Mouse (Mus musculus) kidney, embryonic 15.5 days (tissue): ENCODE results near the gene Slc37a4. TPM values are rescaled to one million over a fixed set of nuclear protein-coding genes. Genes with fewer than 3 reads are reported as not detected.
"Not testable (repeated sequence)": the region's sequence is repeated elsewhere in the genome, so short reads cannot be mapped to it uniquely, and the experiment has no call there.

Source experiments
- ATAC-seq: fragments of 200-750 bp; cut with Nextera tagmentation; replicated peaks from 2 replicates; pipeline ENCODE4 v1.8.0; 2017; ENCODE audit warnings: moderate TSS enrichment; ENCODE audit not compliant: low FRiP score
- H3K27ac ChIP-seq: fragments of 300-500 bp; sonication (generic); 2 replicates; pipeline ENCODE4 v1.5.1; 2015; ENCODE audit warnings: mild to moderate bottlenecking, inconsistent platforms
- H3K27me3 ChIP-seq: fragments of 300-500 bp; sonication (generic); 2 replicates; pipeline ENCODE4 v1.6.1; 2015; ENCODE audit warnings: inconsistent platforms
- H3K36me3 ChIP-seq: fragments of 300-500 bp; sonication (generic); 2 replicates; pipeline ENCODE4 v1.6.1; 2015; ENCODE audit warnings: inconsistent platforms
- H3K4me1 ChIP-seq: fragments of 300-500 bp; sonication (generic); 2 replicates; pipeline ENCODE4 v1.6.1; 2015; ENCODE audit warnings: inconsistent platforms
- H3K4me2 ChIP-seq: fragments of 300-500 bp; sonication (generic); 2 replicates; pipeline ENCODE4 v1.6.1; 2015; ENCODE audit warnings: moderate library complexity, mild to moderate bottlenecking, inconsistent platforms
- H3K4me3 ChIP-seq: fragments of 300-500 bp; sonication (generic); replicated peaks from 2 replicates; pipeline ENCODE4 v1.5.1; 2015; ENCODE audit warnings: mild to moderate bottlenecking, inconsistent platforms
- H3K9ac ChIP-seq: fragments of 300-500 bp; sonication (generic); 2 replicates; pipeline ENCODE4 v1.6.1; 2015; ENCODE audit warnings: mild to moderate bottlenecking, inconsistent platforms
- H3K9me3 ChIP-seq: fragments of 300-500 bp; sonication (generic); replicated peaks from 2 replicates; pipeline ENCODE4 v1.6.1; 2016; ENCODE audit warnings: inconsistent platforms
- WGBS: fragments of 180-500 bp; shearing (Covaris S2); methylation state at CpG from one replicate; pipeline ENCODE4 v1.1.7; 2015; ENCODE audit warnings: mixed read lengths; 5-methylcytosine and 5-hydroxymethylcytosine counted together
- polyA plus RNA-seq: library from polyadenylated mRNA; unstranded; fragments of >200 nt; fragmentation: Nextera tagmentation; extraction: Ambion mirVana; gene quantifications from 2 replicates; pipeline ENCODE4 v1.2.1, GENCODE M21; 2015

Slc37a4 gene
- polyA plus RNA-seq, 1 experiment from 2014 or later: 47.5 TPM

DNA sequence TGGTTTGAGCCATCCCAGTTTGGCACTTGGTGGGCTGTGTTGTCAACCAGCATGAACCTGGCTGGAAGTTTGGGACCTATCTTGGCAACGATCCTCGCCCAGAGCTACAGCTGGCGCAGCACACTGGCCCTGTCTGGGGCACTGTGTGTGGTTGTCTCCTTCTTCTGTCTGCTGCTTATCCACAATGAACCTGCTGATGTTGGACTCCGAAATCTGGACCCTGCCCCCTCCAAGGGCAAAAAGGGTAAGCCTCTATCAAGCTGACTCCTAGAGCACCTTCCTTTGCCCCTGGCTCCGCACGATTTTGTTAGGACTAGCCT lies 3.1 kb downstream of the Slc37a4 start:
- 87% methylated on average over 6 of the region's 6 CpGs for WGBS

GRCm38 (mm10) chr9:44401081-44401480 lies 4.4 kb downstream of the Slc37a4 start:
- Histone ChIP-seq H3K36me3 (peaks cover 66% of the 10 kb centered on the region), H3K4me3 (no peak overlapping the region), H3K4me2 (no peak overlapping the region), H3K27ac (no peak overlapping the region), H3K9me3 (no peaks in the 10 kb centered on the region), H3K27me3 (no peaks in the 10 kb centered on the region), H3K9ac (no peak overlapping the region), H3K4me1 (peaks cover 33% of the 10 kb centered on the region)
- no peak for ATAC-seq
- WGBS: 61% methylated on average over 4 of the region's 4 CpGs

More for the DNA sequence above, 3.1 kb downstream of the Slc37a4 start:
- no peak overlapping the region for H3K9ac ChIP-seq
- no peak overlapping the region for H3K27ac ChIP-seq
- no peaks in the 10 kb centered on the region for H3K9me3 ChIP-seq
- H3K27me3 ChIP-seq: no peaks in the 10 kb centered on the region
- H3K4me3 ChIP-seq: no peak overlapping the region
- H3K4me1 ChIP-seq: peaks cover 34% of the 10 kb centered on the region
- H3K36me3 ChIP-seq: peaks cover 57% of the 10 kb centered on the region
- no peak for ATAC-seq
- peak overlapping the region; percentile 94 for H3K4me2 ChIP-seq

- 58% methylated on average over 3 of the region's 3 CpGs for WGBS
- H3K9ac ChIP-seq: no peak overlapping the region
- peaks cover 70% of the 10 kb centered on the region for H3K36me3 ChIP-seq
- H3K4me1 ChIP-seq: peaks cover 15% of the 10 kb centered on the region
- no peak overlapping the region for H3K27ac ChIP-seq
- no peak overlapping the region for H3K4me2 ChIP-seq
- H3K4me3 ChIP-seq: no peak overlapping the region
- no peak for ATAC-seq
- H3K27me3 ChIP-seq: no peaks in the 10 kb centered on the region
- no peaks in the 10 kb centered on the region for H3K9me3 ChIP-seq
Observed at GRCm38 (mm10) chr9:44405011-44405410, 8.4 kb downstream of the Slc37a4 start.

DNA sequence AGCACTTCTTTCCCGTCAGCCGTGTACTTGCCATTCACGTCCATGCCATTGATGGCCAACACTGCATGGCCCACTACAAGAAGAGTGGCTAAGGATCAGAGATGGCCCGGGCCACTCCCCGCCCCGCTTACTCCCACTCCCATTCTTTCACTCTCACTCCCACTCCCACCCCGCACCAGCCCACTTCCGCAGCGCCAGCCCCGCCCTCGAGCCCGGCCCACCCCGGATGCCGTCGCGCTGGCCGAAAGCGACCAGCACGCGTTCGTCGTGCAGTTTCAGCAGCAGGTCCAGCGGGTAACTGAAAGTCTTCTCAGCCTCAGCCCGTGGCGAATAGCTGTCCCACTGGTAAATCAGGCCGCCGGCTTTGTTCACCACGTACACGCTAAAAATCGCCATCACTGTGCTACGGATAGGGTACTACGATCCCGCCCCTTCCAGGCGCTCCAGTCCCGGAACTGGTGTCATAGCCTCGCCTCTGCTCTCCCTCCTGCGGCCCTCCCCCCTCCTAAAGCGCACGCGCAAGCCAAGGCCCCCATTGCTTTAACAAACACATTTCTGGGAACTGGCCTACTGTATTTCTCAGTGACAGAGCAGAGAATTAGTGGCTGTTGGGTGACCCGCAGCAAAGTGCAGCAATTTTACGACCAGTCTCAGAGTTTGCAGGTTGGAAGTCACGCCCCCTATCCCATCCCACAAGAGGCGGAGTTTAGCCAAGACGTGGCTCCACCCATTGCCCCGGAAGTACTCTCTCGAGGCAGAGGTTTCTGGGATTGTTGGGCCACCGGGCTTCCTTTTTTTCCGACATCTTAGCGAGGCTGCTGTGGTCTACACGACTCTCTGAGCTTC lies 10.5 kb downstream of the Slc37a4 start, which contains the start of the genes Rps25 and Trappc4:
TSS of gene Rps25 (plus strand) at position 234 of the 846 bp plus-strand sequence.
TSS of gene Trappc4 (minus strand) at position 695 of the 846 bp plus-strand sequence.
- WGBS: 1% methylated on average over 51 of the region's 51 CpGs
- H3K36me3 ChIP-seq: peaks cover 70% of the 10 kb centered on the region
- H3K4me2 ChIP-seq: peak within 1 kb of the TSS; percentile 63
- no peaks in the 10 kb centered on the region for H3K27me3 ChIP-seq
- peaks cover 15% of the 10 kb centered on the region for H3K4me1 ChIP-seq
- peak within 1 kb of the TSS; percentile 91 for H3K9ac ChIP-seq
- no peaks in the 10 kb centered on the region for H3K9me3 ChIP-seq
- peak within 1 kb of the TSS; percentile 86 for H3K4me3 ChIP-seq
- H3K27ac ChIP-seq: peak within 1 kb of the TSS; percentile 99
- ATAC-seq: peak; percentile 97

- H3K4me3 ChIP-seq: peak overlapping the region; percentile 86
- H3K4me2 ChIP-seq: peak overlapping the region; percentile 63
- H3K27ac ChIP-seq: peak overlapping the region; percentile 99
- 0% methylated on average over 24 of the region's 24 CpGs for WGBS
- no peaks in the 10 kb centered on the region for H3K9me3 ChIP-seq
- no peak; the same call in 1 of the 2 replicates for ATAC-seq
- H3K27me3 ChIP-seq: no peaks in the 10 kb centered on the region
- H3K4me1 ChIP-seq: peaks cover 15% of the 10 kb centered on the region
- H3K36me3 ChIP-seq: peaks cover 70% of the 10 kb centered on the region
- H3K9ac ChIP-seq: peak overlapping the region; percentile 91
Observed at GRCm38 (mm10) chr9:44407752-44408097, 11.1 kb downstream of the Slc37a4 start.

GRCm38 (mm10) chr9:44408693-44409092 lies 12.0 kb downstream of the Slc37a4 start:
- not testable (repeated sequence) for H3K27me3 ChIP-seq, ATAC-seq, H3K9me3 ChIP-seq, H3K27ac ChIP-seq
- Histone ChIP-seq H3K9ac (peak overlapping the region; percentile 91), H3K4me3 (peak overlapping the region; percentile 86), H3K36me3 (peaks cover 68% of the 10 kb centered on the region), H3K4me1 (peaks cover 15% of the 10 kb centered on the region), H3K4me2 (peak overlapping the region; percentile 63)
- 78% methylated on average over 9 of the region's 9 CpGs for WGBS

DNA sequence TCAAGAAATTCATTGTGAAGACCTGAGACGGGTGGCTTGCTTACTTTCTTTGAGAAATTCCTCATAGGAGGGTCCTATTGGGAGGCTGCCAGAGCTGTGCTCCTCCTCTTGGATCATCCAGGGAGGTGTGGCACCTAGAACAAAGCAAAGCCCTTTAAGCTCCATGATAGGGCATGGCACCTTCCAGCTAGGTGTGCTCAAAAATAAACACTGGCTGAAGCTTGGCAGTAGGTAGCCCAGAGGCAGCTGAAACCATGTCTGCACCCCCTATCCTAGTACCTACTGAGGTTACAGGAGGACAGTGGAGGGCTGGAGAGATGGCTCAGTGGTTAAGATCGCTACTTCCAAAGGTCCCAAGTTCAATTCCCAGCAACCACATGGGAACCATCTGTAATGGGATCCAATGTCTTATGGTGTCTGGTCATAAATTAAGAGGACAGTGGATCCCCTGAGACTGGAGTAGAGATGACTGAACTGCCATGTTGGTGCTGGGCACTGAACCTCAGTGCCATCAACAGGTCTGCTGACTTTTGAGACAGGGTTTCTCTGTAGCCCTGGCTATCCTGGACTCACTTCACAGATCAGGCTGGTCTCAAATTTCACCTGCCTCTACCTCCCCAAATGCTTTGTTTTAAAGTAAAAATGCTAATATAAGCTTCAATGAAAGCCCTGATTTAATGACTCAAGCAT lies 14.1 kb downstream of the Slc37a4 start:
- Histone ChIP-seq H3K9ac (no peak overlapping the region), H3K27me3 (no peaks in the 10 kb centered on the region), H3K36me3 (peaks cover 64% of the 10 kb centered on the region), H3K4me3 (no peak overlapping the region), H3K4me2 (no peak overlapping the region), H3K9me3 (no peaks in the 10 kb centered on the region), H3K27ac (no peak overlapping the region), H3K4me1 (peaks cover 16% of the 10 kb centered on the region)
- WGBS: 80% methylated on average over 2 of the region's 2 CpGs
- no peak for ATAC-seq

GRCm38 (mm10) chr9:44411601-44412130 lies 15.0 kb downstream of the Slc37a4 start:
- ATAC-seq: no peak
- no peak overlapping the region for H3K27ac ChIP-seq
- H3K4me1 ChIP-seq: peaks cover 12% of the 10 kb centered on the region
- H3K9me3 ChIP-seq: no peaks in the 10 kb centered on the region
- no peak overlapping the region for H3K4me2 ChIP-seq
- peaks cover 71% of the 10 kb centered on the region for H3K36me3 ChIP-seq
- WGBS: 91% methylated on average over 1 of the region's 1 CpGs
- no peak overlapping the region for H3K4me3 ChIP-seq
- H3K9ac ChIP-seq: no peak overlapping the region
- H3K27me3 ChIP-seq: no peaks in the 10 kb centered on the region

GRCm38 (mm10) chr9:44412306-44412705 lies 15.7 kb downstream of the Slc37a4 start:
- no peak for ATAC-seq
- H3K9ac ChIP-seq: no peak overlapping the region
- H3K27ac ChIP-seq: 0 out of 2 replicates have a peak overlapping the region, but pooled peaks have one; percentile 19
- H3K4me2 ChIP-seq: no peak overlapping the region
- H3K4me3 ChIP-seq: no peak overlapping the region
- H3K9me3 ChIP-seq: no peaks in the 10 kb centered on the region
- H3K36me3 ChIP-seq: peaks cover 71% of the 10 kb centered on the region
- peaks cover 16% of the 10 kb centered on the region for H3K4me1 ChIP-seq
- 87% methylated on average over 4 of the region's 4 CpGs for WGBS
- H3K27me3 ChIP-seq: no peaks in the 10 kb centered on the region

- no peak for ATAC-seq
- no peaks in the 10 kb centered on the region for H3K9me3 ChIP-seq
- 83% methylated on average over 2 of the region's 2 CpGs for WGBS
- no peak overlapping the region for H3K4me3 ChIP-seq
- H3K27me3 ChIP-seq: no peaks in the 10 kb centered on the region
- peaks cover 71% of the 10 kb centered on the region for H3K36me3 ChIP-seq
- H3K4me1 ChIP-seq: peaks cover 19% of the 10 kb centered on the region
- 0 out of 2 replicates have a peak overlapping the region, but pooled peaks have one; percentile 19 for H3K27ac ChIP-seq
- no peak overlapping the region for H3K9ac ChIP-seq
- no peak overlapping the region for H3K4me2 ChIP-seq
Observed at GRCm38 (mm10) chr9:44412781-44413180, 16.1 kb downstream of the Slc37a4 start.

DNA sequence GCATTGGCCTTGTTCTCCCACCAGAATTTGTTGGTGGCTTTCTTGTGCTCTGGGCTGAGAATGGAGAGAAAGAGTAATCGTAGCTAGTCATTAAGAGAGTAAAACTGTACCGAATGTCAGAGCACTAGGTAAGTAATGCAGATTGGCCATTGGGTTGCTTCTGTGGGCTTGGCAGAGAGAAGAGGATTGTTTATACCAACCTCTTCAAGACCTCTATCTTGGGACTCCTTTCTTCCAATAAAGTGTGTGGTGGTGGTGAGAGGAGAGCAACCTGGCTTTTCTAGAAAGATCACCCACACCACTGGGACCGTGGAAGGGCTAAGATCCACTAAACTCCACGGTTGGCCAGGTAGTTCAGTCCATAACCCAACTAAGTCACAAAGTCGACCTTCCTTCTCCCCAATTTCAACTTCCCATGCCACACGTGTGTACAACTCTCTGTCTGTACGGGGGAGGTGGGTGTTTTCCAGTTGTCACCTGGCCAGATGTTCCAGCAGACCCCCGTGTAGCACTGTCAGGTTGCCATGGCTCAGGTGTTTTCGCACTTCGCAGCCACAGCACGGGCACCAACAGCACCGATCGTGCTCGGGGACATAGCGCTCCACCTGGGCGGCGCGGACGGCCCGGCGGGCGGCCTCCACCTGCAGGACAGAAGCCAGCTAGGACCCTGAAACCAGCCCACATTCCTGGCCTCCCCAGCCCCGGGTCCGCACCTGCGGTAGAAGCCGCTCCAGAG lies 20.7 kb downstream of the Slc37a4 start:
- WGBS: 7% methylated on average over 26 of the region's 26 CpGs
- H3K9me3 ChIP-seq: no peaks in the 10 kb centered on the region
- peak overlapping the region; percentile 88 for H3K27ac ChIP-seq
- no peaks in the 10 kb centered on the region for H3K27me3 ChIP-seq
- peak overlapping the region; percentile 79 for H3K4me2 ChIP-seq
- peak; percentile 85 for ATAC-seq
- peaks cover 35% of the 10 kb centered on the region for H3K36me3 ChIP-seq
- peak overlapping the region; percentile 76 for H3K4me3 ChIP-seq
- peaks cover 18% of the 10 kb centered on the region for H3K4me1 ChIP-seq
- H3K9ac ChIP-seq: peak overlapping the region; percentile 75
